Mouse (Mus musculus) stomach, embryonic 14.5 days (tissue): Measurements from ENCODE around the gene Zfp566. TPM values are rescaled to one million over a fixed set of nuclear protein-coding genes. Genes with fewer than 3 reads are reported as not detected.
"Not testable (repeated sequence)": the region's sequence is repeated elsewhere in the genome, so short reads cannot be mapped to it uniquely, and the experiment has no call there.

Experiments
- ATAC-seq: fragments of 200-750 bp; cut with Nextera tagmentation; 2 replicates; pipeline ENCODE4 v1.8.0; 2017; ENCODE audit warnings: low read depth, moderate TSS enrichment; ENCODE audit not compliant: insufficient number of reproducible peaks, insufficient read depth, low FRiP score
- H3K27ac ChIP-seq: fragments of 300-500 bp; sonication (generic); 2 replicates; pipeline ENCODE4 v1.5.1; 2014; ENCODE audit warnings: mild to moderate bottlenecking, low read length, moderate library complexity, mixed read lengths
- H3K27me3 ChIP-seq: fragments of 300-500 bp; sonication (generic); 2 replicates; pipeline ENCODE4 v1.6.1; 2014; ENCODE audit warnings: low read length, control low read depth, mixed read lengths; ENCODE audit not compliant: control insufficient read depth, insufficient read depth
- H3K36me3 ChIP-seq: fragments of 300-500 bp; sonication (generic); 2 replicates; pipeline ENCODE4 v1.6.1; 2014; ENCODE audit warnings: mild to moderate bottlenecking, control low read depth, low read length, moderate library complexity, mixed read lengths; ENCODE audit not compliant: control insufficient read depth, insufficient read depth
- H3K4me1 ChIP-seq: fragments of 300-500 bp; sonication (generic); 2 replicates; pipeline ENCODE4 v1.6.1; 2014; ENCODE audit warnings: low read length, control low read depth, mixed read lengths; ENCODE audit not compliant: control insufficient read depth, insufficient read depth
- H3K4me2 ChIP-seq: fragments of 300-500 bp; sonication (generic); replicated peaks from 2 replicates; pipeline ENCODE4 v1.6.1; 2014; ENCODE audit warnings: low read depth, low read length, control low read depth
- H3K4me3 ChIP-seq: fragments of 300-500 bp; sonication (generic); 2 replicates; pipeline ENCODE4 v1.5.1; 2014; ENCODE audit warnings: low read depth, low read length, control low read depth
- H3K9ac ChIP-seq: fragments of 300-500 bp; sonication (generic); replicated peaks from 2 replicates; pipeline ENCODE4 v1.6.1; 2014; ENCODE audit warnings: low read depth, mild to moderate bottlenecking, control low read depth, low read length, moderate library complexity, mixed read lengths
- H3K9me3 ChIP-seq: fragments of 300-500 bp; sonication (generic); 2 replicates; pipeline ENCODE4 v1.6.1; 2016; ENCODE audit warnings: low read depth, low read length, control low read depth; ENCODE audit not compliant: control insufficient read depth
- WGBS: fragments of 180-500 bp; shearing (Covaris S2); extraction: QIAGEN DNeasy Blood & Tissue Kit; methylation state at CpG from one replicate; pipeline ENCODE4 v1.1.7; 2014; 5-methylcytosine and 5-hydroxymethylcytosine counted together
- polyA plus RNA-seq: library from polyadenylated mRNA; unstranded; fragments of >200 nt; fragmentation: Nextera tagmentation; extraction: Ambion mirVana; gene quantifications from 2 replicates; pipeline ENCODE4 v1.2.1, GENCODE M21; 2014

Gene Zfp566
- 7.5 and 11.2 TPM in 2 replicates for polyA plus RNA-seq

- Histone ChIP-seq H3K9me3 (no peaks in the 10 kb centered on the region), H3K4me2 (peak within 1 kb of the TSS; percentile 66), H3K27me3 (no peaks in the 10 kb centered on the region), H3K9ac (peak within 1 kb of the TSS; percentile 34), H3K36me3 (peaks cover 17% of the 10 kb centered on the region), H3K27ac (peak within 1 kb of the TSS; percentile 40; the same call in 1 of the 2 replicates), H3K4me3 (peak within 1 kb of the TSS; percentile 42), H3K4me1 (peaks cover 11% of the 10 kb centered on the region; the same call in 1 of the 2 replicates)
- under 1% methylated on average over 40 of the region's 40 CpGs for WGBS
- ATAC-seq: peak; percentile 92
These were observed at the start of gene Zfp566, which contains the start of gene Gm26920 for GRCm38 (mm10) chr7:30090092-30090969. Zfp566 (minus strand) TSS chr7:30090527. Gm26920 (minus strand) TSS chr7:30090410.

DNA sequence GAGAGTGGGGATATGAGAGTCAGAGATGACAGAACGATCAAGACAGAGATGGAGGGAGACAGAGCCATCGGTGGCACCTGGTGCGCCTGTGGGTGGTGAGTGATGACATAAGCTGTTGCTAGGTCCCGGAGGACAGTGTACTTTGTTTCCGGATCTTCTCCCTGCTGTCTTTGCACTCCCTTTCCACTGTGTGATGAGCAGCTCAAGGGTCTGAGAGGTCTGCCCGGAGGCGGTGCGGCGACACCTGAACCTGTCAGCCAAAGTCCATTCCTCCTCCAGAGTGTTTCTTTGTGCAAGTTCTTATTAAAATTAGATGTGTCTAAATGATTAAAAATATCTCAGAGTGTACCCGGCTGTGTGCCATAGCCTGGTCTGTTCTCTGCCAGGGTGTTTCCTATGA is 46.5 kb upstream of the Zfp566 start:
- no peak overlapping the region for H3K9ac ChIP-seq
- H3K9me3 ChIP-seq: no peaks in the 10 kb centered on the region; the same call in 1 of the 2 replicates
- H3K4me2 ChIP-seq: no peak overlapping the region
- ATAC-seq: no peak
- no peaks in the 10 kb centered on the region for H3K27me3 ChIP-seq
- H3K36me3 ChIP-seq: peaks cover 18% of the 10 kb centered on the region
- no peak overlapping the region for H3K4me3 ChIP-seq
- H3K27ac ChIP-seq: no peak overlapping the region
- WGBS: 86% methylated on average over 10 of the region's 10 CpGs
- H3K4me1 ChIP-seq: no peaks in the 10 kb centered on the region

DNA sequence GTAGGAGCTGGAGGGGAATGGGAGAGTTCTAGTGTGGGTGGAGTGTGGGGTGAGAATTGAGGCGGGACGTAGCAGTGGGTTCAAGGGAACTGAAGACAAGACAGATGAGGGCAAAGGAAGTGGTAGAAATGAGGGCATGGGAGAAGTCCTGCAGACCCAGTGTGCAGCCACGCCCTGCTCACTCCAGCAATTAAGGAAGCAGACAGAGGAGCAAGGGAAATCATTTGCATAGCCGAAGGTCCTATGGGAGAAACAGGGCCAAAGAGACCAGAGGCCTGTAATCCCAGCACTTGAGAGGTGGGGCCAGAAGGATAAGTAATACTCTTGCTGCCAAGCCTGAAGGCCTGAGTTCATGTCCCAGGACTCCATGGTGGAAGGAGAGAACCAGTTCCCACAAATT is 42.1 kb upstream of the Zfp566 start:
- H3K27ac ChIP-seq: no peak overlapping the region
- peaks cover 32% of the 10 kb centered on the region for H3K36me3 ChIP-seq
- H3K27me3 ChIP-seq: no peaks in the 10 kb centered on the region
- no peak for ATAC-seq
- H3K4me1 ChIP-seq: no peaks in the 10 kb centered on the region
- H3K4me2 ChIP-seq: no peak overlapping the region
- H3K4me3 ChIP-seq: no peak overlapping the region
- WGBS: 92% methylated on average over 4 of the region's 4 CpGs
- H3K9ac ChIP-seq: no peak overlapping the region
- H3K9me3 ChIP-seq: no peaks in the 10 kb centered on the region

GRCm38 (mm10) chr7:30129900-30130299 is 39.6 kb upstream of the Zfp566 start:
- Histone ChIP-seq H3K4me3 (no peak overlapping the region), H3K9ac (no peak overlapping the region), H3K36me3 (peaks cover 27% of the 10 kb centered on the region), H3K27ac (no peak overlapping the region), H3K4me2 (no peak overlapping the region), H3K27me3 (no peaks in the 10 kb centered on the region), H3K4me1 (no peaks in the 10 kb centered on the region), H3K9me3 (no peaks in the 10 kb centered on the region)
- ATAC-seq: no peak
- WGBS: 94% methylated on average over 8 of the region's 8 CpGs

DNA sequence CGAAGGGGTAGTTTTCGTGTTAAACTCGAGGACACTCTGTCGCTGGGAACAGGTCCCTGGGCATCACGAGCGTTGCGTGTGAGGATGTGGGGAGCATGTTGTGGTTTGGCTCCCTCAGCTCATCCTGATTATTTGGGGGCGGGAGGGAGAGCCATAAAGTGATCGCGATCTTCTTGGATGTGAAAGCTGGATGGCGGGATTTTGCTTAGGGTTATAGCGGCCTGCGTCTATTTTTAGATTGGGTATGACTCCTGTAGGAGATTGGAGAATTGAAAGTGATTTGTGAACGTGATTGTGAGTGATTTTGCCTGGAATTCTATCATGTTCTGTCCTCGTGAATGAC is 31.8 kb upstream of the Zfp566 start:
- H3K4me2 ChIP-seq: peak overlapping the region; percentile 88
- H3K4me1 ChIP-seq: no peaks in the 10 kb centered on the region; the same call in 1 of the 2 replicates
- H3K4me3 ChIP-seq: peak overlapping the region; percentile 64
- peak; percentile 43; the same call in 1 of the 2 replicates for ATAC-seq
- no peaks in the 10 kb centered on the region; the same call in 1 of the 2 replicates for H3K36me3 ChIP-seq
- peak overlapping the region; percentile 66 for H3K27ac ChIP-seq
- H3K9ac ChIP-seq: peak overlapping the region; percentile 65
- H3K27me3 ChIP-seq: no peaks in the 10 kb centered on the region
- H3K9me3 ChIP-seq: no peaks in the 10 kb centered on the region
- WGBS: 4% methylated on average over 15 of the region's 15 CpGs

DNA sequence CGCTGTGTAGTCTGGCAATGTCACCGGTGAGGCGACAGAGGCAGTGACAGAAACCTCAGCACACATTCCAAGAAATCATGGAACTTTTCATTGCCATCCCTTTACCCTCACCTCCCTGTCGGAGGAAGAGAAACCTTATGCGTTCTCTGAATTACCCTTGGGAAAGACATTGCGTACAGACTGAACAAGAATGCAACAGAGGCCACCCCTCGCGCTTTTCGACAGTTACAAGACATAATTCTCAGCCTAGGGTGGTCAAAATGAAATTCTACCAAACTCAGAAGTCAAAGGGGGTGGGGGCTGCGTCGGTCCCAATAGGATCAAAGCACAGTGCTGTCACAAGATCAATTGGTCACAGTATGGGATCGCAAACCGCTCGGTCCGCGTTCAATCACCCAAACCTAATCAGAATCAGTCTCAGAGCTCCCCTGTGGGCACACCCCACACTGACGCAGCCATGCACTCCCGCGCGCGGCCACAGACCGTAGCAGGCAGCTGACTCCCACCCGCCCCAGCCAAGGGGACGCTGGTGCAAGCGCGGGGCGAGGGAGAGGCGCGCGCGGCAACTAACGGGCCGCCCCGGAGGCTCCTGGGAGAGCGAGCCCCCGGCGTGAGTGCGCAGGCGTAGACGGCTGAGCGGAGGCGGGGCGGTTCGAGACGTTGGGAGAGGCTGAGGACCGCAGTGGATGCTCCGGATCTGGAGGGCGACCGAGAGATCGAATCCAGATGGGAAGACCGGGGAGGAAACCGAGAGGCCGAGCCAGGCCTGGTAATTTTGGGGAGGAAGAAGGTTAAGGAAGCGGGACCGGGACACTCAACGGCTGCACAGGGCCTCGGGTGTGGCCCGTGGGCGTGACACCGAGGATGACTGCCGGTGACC is 31.2 kb upstream of the Zfp566 start, which contains the start of gene Zfp382:
TSS of gene Zfp382 (plus strand) at position 635 of the 880 bp plus-strand sequence.
- WGBS: under 1% methylated on average over 61 of the region's 61 CpGs
- H3K4me1 ChIP-seq: no peaks in the 10 kb centered on the region; the same call in 1 of the 2 replicates
- no peaks in the 10 kb centered on the region for H3K27me3 ChIP-seq
- peak within 1 kb of the TSS; percentile 64 for H3K4me3 ChIP-seq
- no peaks in the 10 kb centered on the region for H3K9me3 ChIP-seq
- peak; percentile 97 for ATAC-seq
- H3K36me3 ChIP-seq: no peaks in the 10 kb centered on the region
- H3K9ac ChIP-seq: peak within 1 kb of the TSS; percentile 65
- peak within 1 kb of the TSS; percentile 88 for H3K4me2 ChIP-seq
- H3K27ac ChIP-seq: peak within 1 kb of the TSS; percentile 72

DNA sequence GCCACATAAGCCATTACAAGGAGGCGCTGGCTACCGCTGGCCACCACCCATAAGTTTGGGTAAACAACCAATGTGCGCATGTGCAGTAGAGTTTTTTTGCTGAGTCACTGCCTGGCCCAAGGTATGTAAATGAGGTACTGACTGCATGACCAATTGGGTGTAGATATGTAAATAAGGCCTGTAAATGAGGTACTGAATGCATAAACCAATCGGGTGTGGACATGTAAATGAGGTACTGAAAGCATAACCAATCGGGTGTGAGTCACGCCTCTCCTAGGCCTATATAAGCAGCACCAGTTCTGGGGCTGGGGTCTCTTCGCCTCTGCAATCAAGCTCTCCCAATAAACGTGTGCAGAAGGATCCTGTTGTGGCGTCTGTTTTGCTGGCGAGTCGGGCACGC is 27.6 kb upstream of the Zfp566 start:
- ATAC-seq, H3K9me3 ChIP-seq, H3K36me3 ChIP-seq, H3K4me3 ChIP-seq, H3K27ac ChIP-seq, H3K4me1 ChIP-seq, H3K9ac ChIP-seq, H3K27me3 ChIP-seq, H3K4me2 ChIP-seq: not testable (repeated sequence)
- WGBS: 96% methylated on average over 12 of the region's 12 CpGs

DNA sequence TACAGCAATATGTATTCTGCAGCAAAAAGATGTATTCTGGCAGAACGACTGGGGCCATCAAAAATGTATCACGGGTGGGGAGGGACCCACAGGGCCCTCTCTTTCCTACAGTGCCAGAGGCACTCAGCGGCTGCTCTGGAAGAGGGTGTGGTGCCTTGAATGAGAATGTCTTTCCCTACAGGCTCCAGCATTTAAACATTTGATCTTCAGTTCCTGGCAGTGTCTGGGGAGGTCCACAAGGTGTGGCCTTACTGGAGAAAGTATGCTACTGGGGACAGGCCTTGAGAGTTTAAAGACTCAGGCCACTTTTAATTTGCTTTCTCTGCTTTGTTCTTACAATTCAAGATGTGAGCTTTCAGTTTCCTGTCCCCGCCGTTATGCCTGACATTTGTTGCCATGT is 25.7 kb upstream of the Zfp566 start:
- no peak for ATAC-seq
- Histone ChIP-seq H3K4me2 (no peak overlapping the region), H3K4me3 (no peak overlapping the region), H3K9ac (no peak overlapping the region), H3K36me3 (no peaks in the 10 kb centered on the region), H3K4me1 (no peaks in the 10 kb centered on the region), H3K27ac (no peak overlapping the region), H3K9me3 (no peaks in the 10 kb centered on the region), H3K27me3 (no peaks in the 10 kb centered on the region)
- 94% methylated on average over 5 of the region's 5 CpGs for WGBS
